Mouse (Mus musculus) WW6 (cell line): ENCODE measurements around the gene H2bfm.
A peak's percentile ranks its signal among the peaks of the same experiment; 100 is the strongest.
"Not testable (repeated sequence)": the region's sequence is repeated elsewhere in the genome, so short reads cannot be mapped to it uniquely, and the experiment has no call there.

Experiments used
- DNase-seq: peaks from one replicate; pipeline ENCODE4 v3.0.0-alpha.2; 2013; ENCODE audit warnings: low read depth, low spot score

The H2bfm gene

GRCm38 (mm10) chrX:136927031-136927430 is at the start of gene H2bfm:
Gene H2bfm, plus strand, starts transcription at chrX:136927325.
- DNase-seq, result no peak

DNA sequence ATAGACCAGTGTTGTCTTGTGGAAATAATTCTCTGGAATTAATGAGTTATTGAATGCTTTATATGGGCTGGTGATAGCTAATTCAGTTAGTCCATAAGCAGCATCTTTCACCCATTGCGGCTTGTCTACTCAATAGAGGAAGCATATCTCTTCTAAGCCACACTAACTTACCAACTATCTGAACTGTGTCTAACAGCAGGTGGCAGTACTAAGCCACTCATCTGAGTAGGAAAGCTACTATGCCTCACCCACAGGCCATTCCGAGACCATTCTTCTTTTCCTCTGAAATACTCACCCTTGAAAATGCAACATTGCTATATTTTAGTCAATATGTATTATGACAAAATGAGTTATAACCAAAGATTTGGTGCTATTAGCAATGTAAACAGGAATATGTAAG is 31.4 kb upstream of the H2bfm start:
- no peak for DNase-seq

GRCm38 (mm10) chrX:136904369-136904768 is 22.8 kb upstream of the H2bfm start:
- no peak for DNase-seq

- DNase-seq, result no peak
Measured at GRCm38 (mm10) chrX:136925863-136926262, 1.3 kb upstream of the H2bfm start.

DNA sequence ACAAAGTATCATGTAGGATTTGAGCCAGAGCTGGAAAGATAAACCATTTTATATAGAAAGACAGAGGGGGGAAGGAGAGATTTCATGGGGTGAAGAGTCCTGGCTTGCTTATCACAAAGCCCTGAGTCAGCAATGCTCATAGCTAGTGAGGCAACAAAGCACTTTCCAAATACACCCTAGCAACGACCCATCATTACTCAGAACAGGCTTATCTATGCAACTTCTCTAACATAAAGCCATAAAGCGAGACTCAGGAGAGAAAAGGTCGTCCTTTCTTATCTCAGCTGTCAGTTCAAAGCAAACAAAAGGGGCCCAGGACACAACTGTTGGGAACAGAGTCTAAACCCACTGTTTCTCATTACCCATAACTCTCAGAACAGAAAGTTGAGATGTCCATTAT is 10.9 kb downstream of the H2bfm start:
- DNase-seq, result no peak

- DNase-seq, result peak; percentile 20
Measured at GRCm38 (mm10) chrX:136957583-136958279, 30.6 kb downstream of the H2bfm start.

DNA sequence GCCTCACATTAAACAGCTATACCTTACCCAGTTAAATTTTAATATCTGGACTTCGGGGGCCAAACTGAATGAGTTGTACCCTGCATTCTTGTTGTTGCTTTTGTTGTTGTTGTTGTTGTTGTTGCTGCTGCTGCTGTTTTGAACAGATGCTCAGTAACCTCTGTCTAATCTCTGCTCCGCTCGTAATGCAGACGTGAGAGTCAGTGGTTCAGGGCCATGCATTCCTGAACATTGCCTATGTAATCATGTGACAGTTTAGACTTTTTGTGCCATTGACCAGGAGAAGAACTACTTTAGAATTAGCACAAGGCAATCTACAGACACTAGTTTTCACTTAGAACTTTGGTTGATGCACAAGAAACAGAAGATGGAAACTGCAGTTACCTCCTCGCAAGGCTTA is 31.2 kb downstream of the H2bfm start:
- DNase-seq, result not testable (repeated sequence)

GRCm38 (mm10) chrX:136959688-136960087 is 32.6 kb downstream of the H2bfm start:
- DNase-seq, result no peak

DNA sequence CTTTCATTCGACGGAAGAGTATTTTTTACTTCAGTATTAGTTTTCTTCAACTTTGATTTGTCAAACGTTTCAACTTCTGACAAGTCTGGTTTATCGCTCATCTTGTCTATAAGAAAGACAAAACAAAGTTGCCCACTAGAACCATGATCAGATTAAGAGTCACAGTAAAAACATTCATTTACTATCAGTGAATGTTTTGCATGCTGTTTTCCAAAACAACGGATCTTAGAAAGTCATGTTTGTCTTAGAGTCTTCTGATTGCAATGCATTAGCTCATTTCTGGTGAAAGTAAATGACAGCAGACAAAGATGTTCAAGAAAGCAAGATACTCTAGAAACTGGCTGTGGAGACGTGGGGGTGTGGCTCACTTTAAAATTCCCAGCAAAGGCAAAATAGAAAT is 48.3 kb downstream of the H2bfm start, which contains the start of gene Tmsb15b2:
Gene Tmsb15b2 (minus strand): TSS at position 101 of the 400 bp plus-strand sequence.
- DNase-seq, result not testable (repeated sequence)

DNA sequence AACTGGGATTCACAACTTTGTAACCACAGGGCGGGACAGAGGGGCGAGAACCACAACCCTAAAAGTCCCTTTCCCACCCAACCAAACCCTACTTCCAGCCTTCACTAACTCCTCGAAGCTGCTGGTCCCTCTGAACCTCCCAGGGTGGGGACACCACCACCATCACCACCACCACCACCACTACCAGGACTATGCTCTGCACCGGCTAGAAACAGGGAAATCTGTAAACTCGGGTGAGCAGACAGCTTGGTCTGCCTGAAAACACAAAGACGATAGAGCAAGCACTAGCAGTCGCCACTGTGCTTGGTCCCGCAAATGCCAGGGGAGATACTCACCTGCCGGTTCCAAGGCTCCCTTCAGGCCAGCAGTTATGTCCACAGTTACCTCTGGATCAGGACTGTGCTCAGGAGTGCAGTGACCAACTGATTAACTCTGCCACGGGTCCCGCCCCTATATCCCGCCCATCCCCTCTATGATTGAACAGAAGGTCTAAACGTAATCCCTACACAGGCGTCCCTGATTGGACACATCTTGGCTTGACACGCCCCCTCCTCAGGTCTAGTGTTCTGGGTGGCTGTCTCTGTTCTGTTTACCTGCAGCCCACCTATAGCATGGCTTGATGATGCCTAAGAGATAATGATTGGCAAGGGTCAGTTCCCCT is 49.4 kb downstream of the H2bfm start, which contains the start of the genes Tmsb15l and Tmsb15b1:
Gene Tmsb15l (minus strand): TSS at position 446 of the 661 bp plus-strand sequence.
Gene Tmsb15b1 (minus strand): TSS at position 451 of the 661 bp plus-strand sequence.
- peak; percentile 39 for DNase-seq
